Mouse (Mus musculus) 3T3-L1 (cell line): Measurements from ENCODE around the gene Tmem94.
A peak's percentile ranks its signal among the peaks of the same experiment; 100 is the strongest.

Experiments used
- DNase-seq: peaks from one replicate; pipeline ENCODE4 v3.0.0-alpha.2; 2015; ENCODE audit warnings: low read depth, low spot score

Gene Tmem94

DNA sequence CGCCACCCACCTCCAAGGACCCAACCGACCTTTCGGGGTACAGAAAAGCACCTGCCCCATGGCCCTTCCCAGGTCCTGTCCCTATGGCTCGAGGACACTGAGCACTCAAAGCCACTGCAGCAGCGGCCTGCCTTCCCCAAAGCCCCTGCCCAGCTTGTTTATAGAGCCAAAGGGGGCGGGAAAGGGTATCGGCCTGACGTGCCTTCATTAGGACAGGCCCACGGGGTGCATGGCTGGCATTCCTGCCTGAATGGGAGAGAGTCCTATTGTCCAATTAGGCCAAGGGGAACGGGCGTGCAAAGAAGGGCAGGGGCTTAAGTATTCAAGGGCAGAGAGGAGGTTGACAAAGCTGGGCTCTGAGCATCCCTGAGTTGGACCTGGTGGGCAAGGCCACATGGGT is 42.7 kb downstream of the Tmem94 start:
- DNase-seq, result no peak

GRCm38 (mm10) chr11:115808696-115809310 is 43.6 kb downstream of the Tmem94 start:
- DNase-seq, result no peak

DNA sequence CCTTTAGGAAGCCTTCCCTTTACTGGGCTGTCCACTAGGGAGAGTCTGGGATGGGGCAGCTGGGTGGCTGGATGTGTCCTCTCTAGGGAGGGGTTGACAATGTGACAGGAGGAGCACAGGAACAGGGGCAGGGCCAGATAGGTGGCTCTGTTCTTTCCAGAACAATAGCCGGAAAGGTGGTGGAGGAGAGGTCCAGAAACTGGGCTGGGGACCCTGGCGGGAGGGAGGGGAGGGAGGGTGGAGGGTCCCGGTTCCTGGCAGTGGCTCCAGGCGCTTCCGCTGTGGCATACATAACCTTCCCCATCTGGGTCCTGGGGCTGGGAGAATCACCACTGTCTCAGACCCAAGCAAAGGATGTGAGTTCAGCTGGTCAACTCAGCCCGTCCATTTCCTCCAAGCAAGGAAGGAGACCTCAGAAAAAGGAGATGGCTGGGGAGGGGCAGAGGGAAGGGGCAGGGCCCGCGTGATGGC is 44.1 kb downstream of the Tmem94 start:
- no peak for DNase-seq

DNA sequence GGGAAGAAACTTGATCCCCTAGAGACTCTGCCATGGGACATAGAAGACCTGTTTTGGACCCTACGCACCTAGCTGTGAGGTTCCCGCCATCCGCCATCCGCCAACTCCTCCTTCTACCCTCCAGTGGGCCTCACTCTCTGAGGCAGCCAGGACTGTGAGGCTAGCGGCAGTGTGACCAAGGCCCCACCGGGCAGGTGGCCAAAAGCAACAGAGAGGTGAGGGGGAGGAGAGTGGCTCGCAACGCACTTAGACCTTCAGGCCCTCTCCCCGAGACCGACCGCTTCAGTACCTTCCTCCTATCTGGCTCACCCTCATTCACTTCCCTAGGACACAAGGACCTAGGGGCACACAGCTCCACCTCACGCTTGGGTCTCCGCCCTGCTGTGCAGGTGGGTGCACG is 45.1 kb downstream of the Tmem94 start:
- DNase-seq, result no peak

GRCm38 (mm10) chr11:115811381-115812093 is 46.3 kb downstream of the Tmem94 start:
- no peak for DNase-seq

GRCm38 (mm10) chr11:115812095-115812494 is 46.9 kb downstream of the Tmem94 start:
- no peak for DNase-seq

- peak; percentile 37 for DNase-seq
These were observed 47.5 kb downstream of the Tmem94 start for GRCm38 (mm10) chr11:115812533-115813420.

- DNase-seq, result peak; percentile 98
These were observed 48.5 kb downstream of the Tmem94 start, which contains the start of gene Caskin2 for GRCm38 (mm10) chr11:115813507-115814296. Caskin2 (minus strand) TSS chr11:115813639.

DNA sequence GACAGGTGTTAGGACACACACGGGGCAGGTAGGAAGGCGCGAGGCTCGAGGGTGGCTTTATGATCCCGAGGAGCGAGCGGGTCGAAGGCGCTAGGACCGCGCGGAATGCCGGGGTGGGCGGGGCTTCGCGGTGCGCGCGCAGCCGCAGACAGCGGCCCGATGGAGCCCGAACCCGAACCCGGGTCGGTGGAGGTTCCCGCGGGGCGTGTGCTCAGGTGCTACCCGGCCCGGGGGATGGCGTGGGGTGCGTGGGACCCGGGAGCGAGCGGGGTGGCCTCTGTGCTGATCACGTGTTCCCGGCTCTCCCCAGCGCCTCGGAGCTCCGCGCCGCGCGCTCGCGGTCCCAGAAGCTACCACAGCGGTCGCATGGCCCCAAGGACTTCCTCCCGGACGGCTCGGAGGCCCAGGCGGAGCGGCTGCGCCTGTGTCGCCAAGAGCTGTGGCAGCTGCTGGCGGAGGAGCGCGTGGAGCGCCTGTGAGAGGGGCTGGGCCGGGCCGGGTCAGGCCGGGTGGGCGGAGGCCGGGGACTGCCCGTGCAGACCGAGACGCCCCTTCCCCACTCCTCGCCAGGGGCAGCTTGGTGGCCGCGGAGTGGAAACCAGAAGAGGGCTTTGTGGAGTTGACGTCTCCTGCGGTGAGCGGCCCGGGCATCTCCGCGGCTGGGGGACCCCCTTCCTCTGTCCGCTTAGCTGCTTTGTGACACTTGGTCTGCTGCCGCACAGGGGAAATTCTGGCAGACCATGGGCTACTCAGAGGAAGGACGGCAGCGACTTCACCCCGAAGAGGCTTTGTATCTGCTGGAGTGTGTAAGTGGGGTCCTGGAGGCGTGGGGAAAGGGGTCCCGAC is 49.6 kb downstream of the Tmem94 start, which contains the start of gene Tsen54:
Gene Tsen54 (plus strand): TSS at position 120 of the 846 bp plus-strand sequence.
- DNase-seq, result peak; percentile 75

DNA sequence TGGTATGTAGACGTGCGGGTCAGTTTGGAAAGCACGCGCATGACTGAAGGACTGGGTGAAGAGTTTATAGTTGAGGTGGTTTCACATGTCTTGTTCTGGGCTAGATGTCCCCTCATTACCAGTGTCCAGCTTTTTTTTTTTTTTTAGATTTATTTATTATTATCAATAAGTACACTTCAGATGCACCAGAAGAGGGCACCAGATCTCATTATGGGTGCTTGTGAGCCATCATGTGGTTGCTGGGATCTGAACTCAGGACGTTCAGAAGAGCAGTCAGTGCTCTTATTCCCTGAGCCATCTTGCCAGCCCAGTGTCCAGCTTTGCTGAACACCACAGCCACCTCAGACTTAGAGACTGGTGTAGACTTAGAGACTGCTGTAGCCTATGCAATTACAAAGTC is 52.1 kb downstream of the Tmem94 start:
- DNase-seq, result peak; percentile 59

GRCm38 (mm10) chr11:115819915-115820623 is 54.8 kb downstream of the Tmem94 start:
- no peak for DNase-seq

GRCm38 (mm10) chr11:115821001-115821400 is 55.8 kb downstream of the Tmem94 start:
- peak; percentile 44 for DNase-seq

GRCm38 (mm10) chr11:115823774-115824740 is 58.8 kb downstream of the Tmem94 start, which contains the start of gene Llgl2:
Llgl2 (plus strand) TSS chr11:115824049.
- peak; percentile 84 for DNase-seq

GRCm38 (mm10) chr11:115824813-115825212 is 59.6 kb downstream of the Tmem94 start:
- DNase-seq, result no peak

GRCm38 (mm10) chr11:115826487-115826886 is 61.3 kb downstream of the Tmem94 start:
- DNase-seq, result no peak

GRCm38 (mm10) chr11:115827624-115828023 is 62.4 kb downstream of the Tmem94 start:
- peak; percentile 33 for DNase-seq

DNA sequence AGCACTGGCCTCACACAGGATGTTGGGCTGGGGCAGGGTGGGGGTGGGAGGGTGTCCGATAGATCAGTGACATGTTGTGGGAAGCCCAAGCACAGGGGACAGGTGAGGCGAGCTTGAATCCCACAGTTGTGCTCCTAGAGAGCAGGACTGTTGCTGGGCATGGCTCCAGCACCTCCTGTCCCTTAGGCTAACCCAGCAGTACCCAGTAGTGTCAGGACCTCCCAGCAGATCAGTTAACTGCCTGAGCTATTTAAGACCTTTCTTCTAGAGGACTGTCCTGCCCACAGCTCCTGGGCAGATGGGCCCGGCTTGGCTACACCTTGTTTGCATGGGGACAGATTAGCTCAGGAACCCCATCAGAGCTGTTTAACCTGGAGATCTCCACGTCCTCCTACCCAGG is 63.8 kb downstream of the Tmem94 start:
- no peak for DNase-seq
